Comparison of ENCODE assay signal across 8 mouse cellular contexts in the genomic region with DNA sequence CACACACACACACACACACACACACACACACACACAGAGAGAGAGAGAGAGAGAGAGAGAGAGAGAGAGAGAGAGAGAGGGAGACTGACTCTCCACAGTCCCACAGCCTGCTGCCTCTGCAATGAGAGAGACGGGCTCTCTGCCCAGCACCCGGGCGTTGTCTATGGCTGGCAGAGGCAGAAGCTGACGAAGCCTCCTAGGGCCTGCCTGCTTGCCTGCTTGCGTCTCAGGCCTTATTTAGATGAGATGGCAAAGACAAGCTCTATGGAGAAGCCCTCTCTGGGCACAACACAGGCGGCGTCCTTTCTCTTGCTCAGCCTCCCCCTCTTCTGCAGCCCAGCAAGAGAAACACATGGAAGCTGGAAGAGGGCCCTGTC. TPM values are rescaled to one million over a fixed set of nuclear protein-coding genes. Genes with fewer than 3 reads are reported as not detected.
A peak's percentile ranks its signal among the peaks of the same experiment; 100 is the strongest.
DNase-seq lines count a peak whose midpoint lies in the region; ATAC-seq and TF ChIP-seq lines count a peak whose summit lies in the region.

No protein-coding gene starts in this region.

- H3K27ac ChIP-seq in cortical plate, adult 2 months (ENCODE audit: insufficient read depth, low read length): peak overlapping the region; percentile 43
- no peak overlapping the region for H3K27ac ChIP-seq in limb, embryonic 13.5 days

- no peaks in the 10 kb centered on the region for H3K9me3 ChIP-seq in limb, embryonic 13.5 days

- 0 out of 2 replicates have a peak overlapping the region, but pooled peaks have one; percentile 2 for H3K4me3 ChIP-seq in cortical plate, adult 2 months (ENCODE audit: insufficient read depth, low read length)
- H3K4me3 ChIP-seq in limb, embryonic 13.5 days: no peak overlapping the region

- intact Hi-C loops in gastrocnemius, postnatal 36 days (cut with DNase I): loop anchor here (5.0 kb wide), 2 partner anchors 42 to 57 kb away; no protein-coding TSS in a partner anchor

- TF ChIP-seq POLR2A in cortical plate, adult 2 months (IDR thresholded peaks at IDR 0.05; ENCODE audit: extremely low read depth, insufficient read depth, low read length): no peak

- no peak for TF ChIP-seq CTCF in cortical plate, adult 2 months (IDR thresholded peaks at IDR 0.05; ENCODE audit: extremely low read depth, insufficient read depth, low read length)

- 30% methylated on average over 7 of the region's 7 CpGs for WGBS in limb, embryonic 13.5 days

- 0 out of 2 replicates have a peak, but pooled peaks cover 2% of the 10 kb centered on the region for H3K4me1 ChIP-seq in cortical plate, adult 2 months (ENCODE audit: control insufficient read depth, insufficient read depth, low read length)
- H3K4me1 ChIP-seq in limb, embryonic 13.5 days: peaks cover 35% of the 10 kb centered on the region

- ATAC-seq in limb, embryonic 13.5 days (ENCODE audit: low FRiP score, low read depth): no peak

- H3K4me2 ChIP-seq in limb, embryonic 13.5 days (replicated peaks): peak overlapping the region; percentile 21; the same call in 1 of the 2 replicates

- H3K27me3 ChIP-seq in limb, embryonic 13.5 days: peaks cover 59% of the 10 kb centered on the region

- H3K36me3 ChIP-seq in limb, embryonic 13.5 days: no peaks in the 10 kb centered on the region

- 0 out of 2 replicates have a peak overlapping the region, but pooled peaks have one; percentile 19 for H3K9ac ChIP-seq in limb, embryonic 13.5 days

- DNase-seq in kidney, adult 18-20 months: peak; percentile 41
- no peak for DNase-seq in kidney, adult 8-10 months
- peak; percentile 51 to 53 for DNase-seq in gastrocnemius, postnatal 36 days
- DNase-seq in spleen, adult 18-20 months: no peak
- no peak for DNase-seq in adrenal gland, adult 8-10 months
- no peak for DNase-seq in ovary, postnatal 10 days (ENCODE audit: low spot score)

RNA-seq across cellular contexts. Expression of a gene that starts 4.6 kb away (rescaled TPM):
- polyA plus RNA-seq in cortical plate, adult 2 months (2012; rRNA removed): 32.2 and 34.5 TPM in 2 replicates
- total RNA-seq in gastrocnemius, postnatal 36 days (2021): 10 to 100 TPM; 16.5 to 17.9 TPM
- polyA plus RNA-seq in limb, embryonic 13.5 days (2015; fragmentation: Nextera tagmentation; extraction: Ambion mirVana): 3.0 and 3.2 TPM in 2 replicates
- 10 to 100 TPM; 42.7 to 52.9 (median 43.2) TPM for total RNA-seq in adrenal gland, adult 8-10 months (2022)

RNA-seq across cellular contexts. Expression of a gene that starts 39.3 kb away (rescaled TPM):
- polyA plus RNA-seq in cortical plate, adult 2 months (2012; rRNA removed): 58.4 and 62.6 TPM in 2 replicates
- total RNA-seq in gastrocnemius, postnatal 36 days (2021): 10 to 100 TPM; 10.8 to 16.8 TPM
- polyA plus RNA-seq in limb, embryonic 13.5 days (2015; fragmentation: Nextera tagmentation; extraction: Ambion mirVana): 1.8 and 2.2 TPM in 2 replicates
- total RNA-seq in adrenal gland, adult 8-10 months (2022): 10 to 100 TPM; 27.5 to 51.1 (median 40.9) TPM

Comparison
In these comparisons a context has a peak if more than half of its experiments do, and no peak if none do; other contexts are left out.
1. DNase-seq: peak in kidney, adult 18-20 months (single experiment) and gastrocnemius, postnatal 36 days (2 of 2); none in kidney, adult 8-10 months (0 of 2), spleen, adult 18-20 months (0 of 2), adrenal gland, adult 8-10 months (single experiment) and ovary, postnatal 10 days (single experiment).